Mouse (Mus musculus) cerebellum, postnatal 14 days (tissue): ENCODE measurements at regions not wholly inside any gene's neighbourhood (a gene's known extent, or its start where the extent isn't known, plus 50 kb on each side); places are given as distances from the start of the nearest gene placed in this dataset.
A peak's percentile ranks its signal among the peaks of the same experiment; 100 is the strongest.

Experiments
- DNase-seq, 2 experiments: peaks; one replicate each; pipeline ENCODE4 v3.0.0; 2021; ENCODE audit warnings: mixed read lengths in 2 of 2

DNA sequence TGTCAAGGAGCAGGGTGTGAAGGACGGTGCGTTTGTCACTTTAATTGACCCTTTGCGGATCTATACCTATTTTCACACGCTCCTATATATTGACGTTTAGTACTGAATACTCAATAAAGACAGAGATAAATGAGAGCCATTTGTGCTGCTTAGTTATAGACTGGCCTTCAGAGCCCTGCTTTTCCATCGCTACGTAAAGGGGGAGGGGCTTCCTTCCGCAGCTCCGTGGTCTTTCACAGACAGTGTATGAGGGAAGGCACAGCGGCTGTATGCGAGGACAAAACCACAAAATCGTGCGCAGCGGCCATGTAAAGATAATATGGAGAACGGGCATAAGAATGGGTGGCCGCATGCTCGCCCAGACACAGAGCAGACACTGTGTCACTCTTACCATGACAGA lies 58.4 kb upstream of the Pced1b start:
- no peak for DNase-seq

DNA sequence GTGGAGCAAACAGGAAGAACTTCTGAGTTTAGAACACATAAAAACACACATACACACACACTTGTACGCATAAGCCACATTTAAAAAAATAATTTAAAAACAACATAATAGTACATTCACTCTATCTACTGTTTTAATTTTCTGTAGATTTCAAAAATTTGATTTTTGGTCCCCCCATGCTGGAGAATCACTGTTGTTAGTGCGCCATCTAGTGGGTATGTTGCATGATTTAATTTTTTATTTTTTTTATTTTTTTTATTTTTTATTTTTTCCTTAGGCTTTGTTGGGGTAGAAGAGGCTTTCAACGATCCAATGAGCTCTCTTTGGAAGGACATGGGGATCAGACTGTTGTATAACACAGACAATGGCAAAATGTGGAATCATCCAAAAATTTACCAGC lies 59.1 kb upstream of the Pced1b start:
- peak in 1 of 2 experiments; percentile 33 for DNase-seq

DNA sequence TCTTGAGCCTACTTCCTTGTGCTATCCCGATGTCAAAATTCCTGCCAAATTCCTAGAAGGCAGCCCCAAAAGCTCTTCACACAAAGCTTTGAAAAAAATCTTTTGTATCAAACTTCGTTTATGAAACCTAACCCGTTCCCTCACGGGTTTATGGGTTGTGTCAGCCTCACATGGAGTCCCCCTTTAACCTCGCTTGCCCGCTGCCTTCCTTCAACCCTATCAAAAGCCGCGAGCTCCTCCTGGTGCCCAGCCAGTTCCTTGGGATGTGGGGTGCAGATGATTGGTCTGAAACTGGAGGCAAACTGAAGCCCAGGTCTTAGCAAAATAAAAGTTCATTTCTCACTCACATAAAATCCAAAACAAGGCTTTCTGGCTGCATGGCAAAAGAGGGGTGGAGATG lies 60.9 kb upstream of the Pced1b start:
- DNase-seq = no peak

DNA sequence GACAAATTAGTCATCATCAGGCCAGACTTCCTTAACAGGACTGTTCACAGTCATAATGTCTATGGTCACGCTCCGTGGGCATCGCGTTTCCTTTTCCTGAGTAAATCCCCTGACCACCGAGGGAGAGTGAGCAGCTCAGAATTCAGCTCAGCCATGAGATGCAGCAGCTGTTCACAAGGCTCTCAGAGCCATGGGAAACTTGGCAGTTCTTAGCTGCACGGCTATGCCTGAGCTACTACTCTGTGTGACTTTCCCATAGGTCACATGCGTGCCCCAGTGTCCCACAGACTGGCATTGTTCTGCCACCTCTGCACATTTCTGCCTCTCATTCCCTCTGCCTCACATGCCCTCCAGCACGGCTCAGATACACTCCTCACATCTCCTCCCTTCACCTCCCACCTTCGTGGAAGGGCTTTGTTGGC lies 64.3 kb upstream of the Pced1b start:
- peak; percentile 42 to 50 for DNase-seq

DNA sequence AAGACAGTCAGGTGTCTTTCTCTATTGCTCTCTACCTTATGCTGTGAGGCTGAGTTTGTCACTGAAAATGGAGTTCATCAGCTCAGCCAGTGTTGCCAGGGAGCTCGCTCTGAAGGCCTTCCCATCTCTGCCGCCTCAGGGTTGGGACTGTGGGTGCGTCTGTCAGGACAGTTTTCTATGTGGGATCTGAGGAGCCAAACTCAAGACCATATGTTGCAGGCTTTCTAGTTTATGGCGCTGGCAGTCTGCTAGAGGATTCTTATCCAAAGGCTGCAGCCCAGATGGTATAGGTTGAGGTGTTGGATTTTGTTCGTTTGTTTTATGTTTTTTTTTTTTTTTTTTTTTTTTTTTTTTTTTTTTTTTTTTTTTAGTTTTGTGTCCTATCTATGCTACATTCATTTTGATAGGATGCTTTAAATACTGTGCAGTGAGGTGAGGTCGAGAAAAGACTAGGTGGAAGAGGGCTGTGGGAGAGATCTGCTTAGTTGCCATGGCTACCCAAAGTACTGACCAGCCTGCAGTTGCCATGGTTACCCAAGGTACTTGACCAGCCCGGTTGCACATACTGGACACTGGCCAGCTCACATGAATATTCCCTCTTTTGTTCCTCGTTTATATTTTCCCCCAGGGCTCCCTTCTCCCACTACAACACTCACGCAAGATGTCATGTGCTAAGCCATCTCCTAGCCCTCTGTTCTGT lies 65.8 kb upstream of the Pced1b start:
- peak; percentile 71 to 78 for DNase-seq

DNA sequence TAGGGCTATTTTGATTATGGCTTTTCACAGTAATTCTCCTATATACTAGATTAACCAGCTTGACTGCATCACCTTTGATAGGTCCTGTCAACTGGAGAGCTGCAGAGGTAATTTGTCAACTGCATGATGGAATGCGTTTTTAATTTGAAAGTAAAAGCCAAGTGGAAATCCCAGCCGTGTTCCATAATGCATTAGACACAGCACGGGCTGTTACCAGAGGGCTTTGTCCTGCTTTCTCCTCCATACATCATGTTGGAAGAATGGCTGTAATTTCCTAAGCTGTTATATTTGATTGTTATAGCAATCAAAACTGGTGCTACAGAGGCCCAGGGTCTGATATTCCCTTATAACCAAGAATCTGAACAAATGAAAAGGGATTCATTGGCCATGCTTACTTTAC lies 68.6 kb upstream of the Pced1b start:
- no peak for DNase-seq

DNA sequence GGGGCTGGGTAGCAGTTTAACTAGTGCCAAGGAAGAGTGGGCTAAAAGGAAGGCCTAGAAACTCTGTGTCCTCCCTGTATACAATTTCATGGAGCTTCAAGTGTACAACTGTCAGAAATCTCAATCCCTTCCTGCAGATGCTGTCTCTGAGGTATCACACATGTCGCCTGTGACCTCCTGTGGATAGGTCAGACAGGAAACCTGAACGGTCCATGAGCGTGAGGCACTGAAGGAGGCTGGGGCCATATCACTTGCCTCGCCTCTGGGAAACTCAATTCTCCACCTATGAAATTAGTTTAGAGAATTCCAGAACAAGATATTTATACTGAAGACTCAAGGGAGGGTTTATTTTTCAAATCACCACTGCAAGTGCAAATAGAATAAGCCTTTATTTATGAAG lies 69.1 kb upstream of the Pced1b start:
- DNase-seq = no peak

DNA sequence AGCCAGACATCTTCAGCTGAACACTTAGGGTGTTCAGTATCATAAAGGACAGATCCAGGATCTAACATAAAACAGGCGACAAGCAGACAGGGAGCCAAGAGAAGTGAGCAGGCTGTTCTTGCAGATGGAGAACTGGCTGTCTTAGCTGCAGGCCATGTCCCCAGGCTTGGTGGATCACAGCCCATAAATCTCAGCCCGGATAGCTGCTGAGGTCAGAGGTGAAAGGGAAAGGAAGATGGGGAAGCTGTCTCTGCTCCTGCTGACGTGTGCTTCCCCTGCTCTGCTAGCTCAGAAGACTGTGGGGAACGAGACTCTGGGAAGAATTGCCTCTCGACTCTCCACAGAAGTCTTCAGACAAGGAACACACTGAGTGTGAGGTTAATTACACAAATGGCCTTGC lies 71.9 kb upstream of the Pced1b start:
- no peak for DNase-seq

DNA sequence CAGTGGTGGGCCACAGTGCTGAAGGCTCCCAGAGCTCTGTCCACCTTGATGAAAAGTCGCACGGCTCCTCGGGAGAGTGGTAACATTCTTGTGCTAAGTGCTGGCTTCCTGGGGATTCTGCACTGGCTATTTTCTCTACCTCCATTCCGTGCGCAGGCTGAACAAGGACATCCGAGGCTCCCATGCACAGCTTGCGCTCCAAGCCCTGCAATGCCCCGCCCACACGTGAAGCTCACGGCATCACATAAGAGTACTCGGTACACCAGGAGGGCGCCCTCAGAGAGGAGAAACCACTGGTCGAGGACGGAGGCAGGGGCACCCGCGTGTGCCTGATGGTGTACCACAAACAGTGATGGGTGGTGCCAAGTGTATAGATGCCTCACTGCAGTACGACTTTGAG lies 73.7 kb upstream of the Pced1b start:
- no peak for DNase-seq

DNA sequence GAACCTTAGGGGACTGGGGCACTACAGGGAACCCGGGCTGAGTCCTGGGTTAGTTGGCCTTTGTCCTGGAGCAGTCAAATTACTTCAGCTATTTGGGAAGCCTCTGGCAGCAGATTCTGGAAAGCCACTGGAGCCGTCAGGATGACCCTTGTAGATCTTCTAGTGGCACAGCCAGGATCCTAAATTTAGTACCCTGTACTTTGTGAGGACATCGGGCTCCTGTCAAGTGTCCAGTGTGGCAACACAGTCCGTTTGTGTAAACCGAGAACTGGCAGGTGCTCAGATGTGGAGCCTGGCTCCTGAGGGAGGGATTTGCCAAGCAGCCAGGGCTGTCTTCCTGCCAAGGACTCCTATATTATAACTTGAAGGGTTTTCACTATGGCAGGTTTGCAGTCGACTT lies 76.8 kb upstream of the Pced1b start:
- DNase-seq = peak in 1 of 2 experiments; percentile 34

DNA sequence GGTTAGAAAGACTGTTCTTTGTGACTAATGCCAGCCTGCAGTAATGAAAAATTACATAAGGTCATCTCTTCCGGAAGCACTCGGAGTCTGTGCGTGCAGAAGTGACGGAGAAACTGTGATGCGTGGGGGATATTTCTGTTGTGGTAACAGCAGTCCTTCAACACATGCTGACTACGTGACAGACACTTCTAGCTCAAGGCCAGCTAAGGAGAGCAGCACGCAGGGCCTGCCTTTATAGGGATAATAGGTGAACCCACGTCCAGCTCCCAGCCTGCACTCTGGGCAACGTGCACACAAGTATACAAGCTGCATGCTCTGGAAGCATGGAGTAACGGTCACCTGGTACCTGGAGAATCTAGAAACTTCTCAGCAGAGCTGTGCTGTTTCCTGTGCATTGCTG lies 77.5 kb upstream of the Pced1b start:
- no peak for DNase-seq

DNA sequence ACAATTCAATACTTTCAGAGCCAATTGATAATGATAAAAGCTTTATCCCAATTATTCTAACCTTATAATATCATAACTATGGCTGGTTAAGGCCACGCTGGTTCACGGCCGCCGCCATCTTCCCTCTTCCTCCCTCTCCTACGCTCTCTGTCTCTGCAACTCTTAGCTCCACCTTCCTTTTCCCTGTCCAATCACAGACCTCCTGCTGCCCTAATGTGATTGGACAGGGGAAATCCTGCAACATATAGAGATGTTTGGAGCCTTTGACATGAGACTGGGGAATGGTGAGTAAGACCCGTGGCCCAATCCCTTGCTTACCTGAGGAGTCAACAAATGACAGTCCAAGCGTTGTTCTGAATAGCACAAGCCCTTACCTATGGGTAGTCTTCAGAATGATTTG lies 79.8 kb upstream of the Pced1b start:
- no peak for DNase-seq

DNA sequence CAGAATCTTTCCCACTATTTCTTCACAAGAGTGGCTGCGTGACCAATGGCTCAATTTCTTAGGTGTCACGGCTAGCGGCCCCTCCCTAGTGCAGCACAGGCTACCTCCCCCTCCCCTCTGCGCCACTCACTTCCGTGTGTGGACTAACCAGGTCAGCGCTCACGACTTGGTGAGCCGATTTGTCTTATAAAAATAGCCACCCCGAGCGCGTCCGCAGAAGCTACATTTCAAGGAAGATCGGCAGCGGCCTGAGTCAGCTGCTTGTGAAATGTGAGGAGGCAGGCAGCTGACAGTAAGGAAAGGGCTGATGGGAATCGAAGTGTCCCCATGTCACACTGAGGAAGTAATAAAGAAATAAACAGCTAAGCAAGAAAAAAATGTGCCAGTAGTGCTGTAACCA lies 82.3 kb upstream of the Pced1b start:
- DNase-seq = no peak

DNA sequence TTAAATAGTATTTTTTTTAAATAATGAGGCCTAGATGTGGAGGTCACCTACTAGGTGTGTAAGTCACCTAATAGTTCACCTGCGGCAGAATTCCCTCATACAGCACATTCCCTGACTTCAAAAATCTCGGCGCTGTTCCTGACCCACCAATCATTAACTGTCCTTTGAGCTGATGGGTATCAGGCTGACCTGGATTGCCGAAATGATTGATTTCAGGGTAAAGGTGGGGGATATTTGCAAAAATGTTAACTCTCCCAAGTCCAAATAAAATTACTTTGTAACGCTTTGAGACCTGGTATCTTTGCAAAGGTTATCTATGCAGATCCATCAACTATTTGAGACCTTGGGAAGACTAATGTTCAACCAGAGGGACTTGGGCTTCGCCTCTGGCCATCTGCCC lies 82.9 kb upstream of the Pced1b start:
- no peak for DNase-seq

DNA sequence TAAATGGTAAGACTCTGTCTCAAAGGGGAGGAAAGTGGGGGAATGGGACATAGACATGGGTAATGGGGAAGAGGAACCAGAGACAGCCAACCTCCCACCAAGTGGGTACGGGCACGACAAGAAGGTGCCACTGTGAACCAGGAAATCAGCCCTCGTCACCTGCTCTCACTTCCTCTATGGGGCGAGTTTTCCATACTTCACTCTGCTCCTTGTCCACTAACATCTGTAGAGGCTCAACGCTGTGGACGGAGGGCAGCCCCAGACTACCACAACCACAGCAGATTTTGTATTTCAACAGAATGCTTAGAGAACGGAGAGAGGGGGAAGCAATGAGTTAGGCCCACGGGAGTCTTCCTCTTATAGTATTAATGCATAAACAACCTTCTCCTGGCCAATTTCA lies 83.8 kb upstream of the Pced1b start:
- DNase-seq = no peak

DNA sequence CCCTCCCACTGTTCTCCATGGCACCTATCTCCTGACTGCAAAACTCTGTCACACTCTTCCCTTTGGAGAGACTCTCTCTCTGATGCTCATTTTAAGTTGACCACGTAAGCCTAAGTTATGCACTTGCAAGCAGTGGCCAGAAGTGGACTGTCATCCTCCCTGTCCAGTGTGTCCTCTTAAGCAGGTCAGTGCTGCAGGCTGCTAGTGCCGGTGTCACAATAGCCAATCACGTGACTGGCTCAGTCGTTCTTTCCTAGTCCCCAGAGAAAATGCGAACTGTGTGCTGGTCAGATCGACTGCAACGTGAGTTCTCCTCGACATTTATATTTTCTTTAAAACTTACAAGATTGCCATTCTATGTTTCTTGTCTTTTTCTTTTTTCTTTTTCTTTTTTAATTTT lies 84.6 kb upstream of the Pced1b start:
- no peak for DNase-seq

DNA sequence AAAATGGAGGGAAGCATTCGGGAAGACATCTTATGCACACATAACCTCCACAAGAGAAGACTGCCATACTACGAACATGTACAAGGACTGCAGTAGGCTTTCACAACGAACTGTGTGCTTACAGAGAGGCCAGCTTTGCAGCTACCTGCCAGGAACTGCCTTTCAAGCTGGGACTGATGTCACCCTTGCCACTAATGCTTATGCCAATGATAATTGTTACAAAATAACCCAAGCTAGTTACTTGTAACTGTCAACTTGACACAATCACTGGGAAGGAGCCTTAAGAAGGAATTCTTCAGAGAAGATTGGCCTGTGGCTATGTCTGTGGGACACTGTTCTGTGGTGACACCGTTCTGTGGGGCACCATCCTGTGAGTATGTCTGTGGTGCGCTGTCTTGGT lies 85.4 kb upstream of the Pced1b start:
- no peak for DNase-seq

DNA sequence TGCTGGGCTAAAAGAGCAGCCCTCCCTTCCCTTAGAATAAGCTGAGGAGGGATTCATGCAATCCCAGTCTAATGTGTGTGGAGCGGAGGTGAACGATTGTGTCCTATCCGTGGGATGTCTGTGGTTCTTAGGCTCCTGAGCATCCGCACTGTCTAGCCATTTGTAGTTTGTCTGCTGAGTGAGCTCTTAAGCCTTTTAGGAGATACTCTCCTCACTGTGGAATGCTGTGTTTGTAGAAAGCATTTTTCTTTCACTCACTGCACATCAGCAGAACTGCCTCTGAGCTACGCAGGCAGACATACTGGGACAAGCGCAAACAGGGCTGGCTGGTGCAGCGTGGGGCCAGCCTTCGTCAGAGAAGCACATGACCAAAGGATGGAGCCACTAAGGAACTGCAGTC lies 94.6 kb upstream of the Pced1b start:
- DNase-seq = peak in 1 of 2 experiments; percentile 17

DNA sequence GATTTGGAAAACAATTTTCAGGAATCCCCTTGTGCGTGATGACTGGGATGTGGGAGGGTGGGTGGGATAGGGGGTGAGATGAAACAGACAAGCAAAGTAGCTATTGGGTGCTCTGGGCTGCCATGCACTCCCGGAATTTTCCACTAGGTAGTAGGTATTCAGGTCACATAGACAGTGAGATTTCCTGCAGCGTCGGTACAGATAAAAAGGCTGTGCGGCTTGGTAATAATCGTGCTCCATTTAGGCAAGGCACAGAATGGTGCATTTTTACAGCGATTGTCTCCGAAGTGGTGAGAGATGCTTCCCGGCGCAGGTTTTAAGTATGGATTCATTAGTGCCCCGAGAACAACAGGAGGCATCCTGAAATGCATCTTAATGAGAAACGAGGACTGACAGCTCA lies 95.1 kb upstream of the Pced1b start:
- DNase-seq = no peak

DNA sequence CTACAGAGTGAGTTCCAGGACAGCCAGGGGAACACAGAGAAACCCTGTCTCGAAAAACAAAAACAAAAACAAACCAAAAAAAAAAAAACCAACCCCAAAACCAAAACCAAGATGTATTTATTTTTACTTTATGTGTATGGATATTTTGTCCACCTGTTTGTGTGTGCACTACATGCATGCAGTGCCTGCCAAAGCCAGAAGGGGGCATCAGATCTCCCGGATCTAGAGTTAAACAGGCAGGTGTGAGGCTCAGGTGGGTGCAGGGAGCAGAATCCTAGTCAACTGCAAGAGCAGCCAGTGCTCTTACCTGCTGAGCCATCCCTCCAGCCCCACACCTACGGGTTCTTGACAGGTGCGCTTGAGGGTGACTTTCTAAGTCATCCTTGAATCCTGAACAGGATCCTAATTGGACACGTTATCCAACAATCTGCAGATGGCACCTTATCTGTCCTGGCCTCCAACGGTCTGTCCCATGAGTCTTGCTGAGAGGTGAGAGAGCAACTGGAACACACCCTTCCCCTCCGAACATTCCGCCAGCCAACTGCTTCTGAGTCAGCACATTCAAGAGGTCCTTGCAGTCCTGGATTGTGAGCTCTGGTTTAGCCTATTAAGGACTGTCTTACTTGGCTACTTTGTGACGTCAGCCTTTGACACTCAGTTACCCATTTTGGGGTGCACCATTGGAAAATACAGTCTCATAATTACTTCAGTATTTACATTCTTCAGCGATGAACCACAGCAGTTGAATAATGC lies 95.4 kb upstream of the Slc38a4 start:
- peak in 1 of 2 experiments; percentile 31 for DNase-seq

DNA sequence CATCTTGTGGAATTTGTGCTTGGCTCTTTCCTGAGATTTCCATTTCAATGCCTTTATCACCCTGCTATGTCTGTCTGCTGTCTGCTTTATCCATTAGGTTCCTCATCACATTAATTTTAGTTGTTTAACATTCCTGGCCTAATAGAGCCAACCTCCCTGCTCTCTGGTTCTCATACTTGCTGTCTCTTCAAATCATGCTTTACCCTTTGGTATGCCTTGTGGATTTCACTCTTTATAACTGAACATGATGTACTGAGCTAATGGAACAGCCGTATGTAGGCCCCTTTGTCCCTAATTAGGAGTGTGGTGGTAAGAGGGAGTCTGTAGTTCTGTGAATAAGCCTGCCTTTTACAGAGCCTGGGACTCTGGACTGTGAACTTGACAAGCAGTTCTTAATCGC lies 86.2 kb upstream of the Slc38a4 start:
- no peak for DNase-seq

DNA sequence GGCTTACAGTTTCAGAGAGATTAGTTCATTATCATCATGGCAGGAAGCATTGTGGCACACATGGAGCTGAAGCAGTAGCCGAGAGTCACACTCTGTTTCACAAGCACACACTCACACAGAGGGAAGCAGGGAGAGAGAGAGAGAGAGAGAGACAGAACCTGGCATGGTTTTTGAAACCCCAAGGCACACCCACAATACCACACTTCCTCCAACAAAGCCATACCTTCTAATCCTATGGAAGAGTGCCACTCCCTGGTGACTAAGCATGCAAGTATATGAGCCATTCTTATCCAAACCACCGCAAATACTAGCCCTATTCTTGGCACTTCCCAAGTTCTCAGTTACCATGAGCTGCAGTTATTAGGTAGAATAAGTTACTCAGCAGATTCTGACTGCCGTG lies 82.5 kb upstream of the Slc38a4 start:
- no peak for DNase-seq

DNA sequence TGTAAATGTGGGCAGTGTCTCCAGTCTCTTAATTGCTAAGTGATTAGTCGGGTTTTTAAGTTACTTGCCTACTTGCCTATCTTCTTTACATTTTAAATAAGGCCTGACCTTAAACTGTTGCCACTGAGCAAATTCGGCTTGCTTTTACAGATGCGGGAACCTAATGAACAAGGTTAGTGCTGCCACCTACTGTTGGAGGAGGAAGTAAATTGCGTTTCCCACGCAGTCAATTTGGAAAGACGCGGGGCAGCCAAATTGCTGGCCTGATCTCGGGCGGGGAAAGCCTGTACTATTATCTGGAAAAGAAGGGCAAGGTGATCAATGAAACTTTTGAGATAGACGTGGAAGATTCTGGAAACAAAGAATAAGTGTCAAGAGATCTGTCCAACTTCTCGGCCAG lies 79.5 kb upstream of the Slc38a4 start:
- peak; percentile 70 to 71 for DNase-seq

DNA sequence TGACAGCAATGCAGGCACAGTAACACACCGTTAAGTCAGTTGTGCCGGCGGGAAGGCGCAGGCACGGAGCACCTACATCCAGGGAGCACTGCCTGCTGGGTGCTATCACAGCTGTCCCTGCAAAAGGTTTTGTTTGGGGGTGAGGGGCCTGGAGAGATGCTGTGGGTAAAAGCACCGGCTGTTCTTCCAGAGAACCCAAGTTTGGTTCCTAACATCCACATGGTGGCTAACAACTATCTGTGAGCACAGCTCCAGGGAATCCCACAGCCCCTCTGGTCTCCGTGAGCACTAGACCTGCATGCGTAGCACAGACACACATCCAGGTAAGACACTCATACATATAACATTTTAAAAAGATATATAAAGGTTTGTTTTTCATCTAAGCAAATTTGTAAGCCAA lies 72.0 kb upstream of the Slc38a4 start:
- DNase-seq = no peak
